Mouse (Mus musculus) midbrain, embryonic 15.5 days (tissue): ENCODE results near the gene D430041D05Rik. TPM values are rescaled to one million over a fixed set of nuclear protein-coding genes. Genes with fewer than 3 reads are reported as not detected.
A peak's percentile ranks its signal among the peaks of the same experiment; 100 is the strongest.

Source experiments
- ATAC-seq: fragments of 200-750 bp; cut with Nextera tagmentation; replicated peaks from 2 replicates; pipeline ENCODE4 v1.8.0; 2017; ENCODE audit warnings: moderate TSS enrichment
- H3K27ac ChIP-seq: fragments of 300-500 bp; sonication (generic); 2 replicates; pipeline ENCODE4 v1.5.1; 2015; ENCODE audit warnings: mild to moderate bottlenecking, inconsistent platforms
- H3K27me3 ChIP-seq: fragments of 300-500 bp; sonication (generic); replicated peaks from 2 replicates; pipeline ENCODE4 v1.6.1; 2015; ENCODE audit warnings: inconsistent platforms
- H3K36me3 ChIP-seq: fragments of 300-500 bp; sonication (generic); replicated peaks from 2 replicates; pipeline ENCODE4 v1.6.1; 2015; ENCODE audit warnings: inconsistent platforms
- H3K4me1 ChIP-seq: fragments of 300-500 bp; sonication (generic); 2 replicates; pipeline ENCODE4 v1.6.1; 2015; ENCODE audit warnings: inconsistent platforms
- H3K4me2 ChIP-seq: fragments of 300-500 bp; sonication (generic); 2 replicates; pipeline ENCODE4 v1.6.1; 2015; ENCODE audit warnings: inconsistent platforms, mild to moderate bottlenecking, moderate library complexity
- H3K4me3 ChIP-seq: fragments of 300-500 bp; sonication (generic); 2 replicates; pipeline ENCODE4 v1.5.1; 2015; ENCODE audit warnings: mild to moderate bottlenecking, inconsistent platforms
- H3K9ac ChIP-seq: fragments of 300-500 bp; sonication (generic); 2 replicates; pipeline ENCODE4 v1.6.1; 2015; ENCODE audit warnings: mild to moderate bottlenecking, inconsistent platforms
- H3K9me3 ChIP-seq: fragments of 300-500 bp; sonication (generic); 2 replicates; pipeline ENCODE4 v1.6.1; 2016; ENCODE audit warnings: inconsistent platforms
- WGBS: fragments of 180-500 bp; shearing (Covaris S2); methylation state at CpG from one replicate; pipeline ENCODE4 v1.1.7; 2015; ENCODE audit warnings: mixed read lengths; 5-methylcytosine and 5-hydroxymethylcytosine counted together
- polyA plus RNA-seq: library from polyadenylated mRNA; unstranded; fragments of >200 nt; fragmentation: Nextera tagmentation; extraction: Ambion mirVana; gene quantifications from 2 replicates; pipeline ENCODE4 v1.2.1, GENCODE M21; 2015

D430041D05Rik gene
- polyA plus RNA-seq, 1 experiment from 2014 or later, result 11.4 TPM

- 61% methylated on average over 4 of the region's 4 CpGs for WGBS
- H3K4me3 ChIP-seq, result no peak overlapping the region
- no peak overlapping the region for H3K27ac ChIP-seq
- no peaks in the 10 kb centered on the region for H3K4me1 ChIP-seq
- no peaks in the 10 kb centered on the region for H3K9me3 ChIP-seq
- ATAC-seq, result no peak
- no peak overlapping the region for H3K4me2 ChIP-seq
- H3K9ac ChIP-seq, result no peak overlapping the region
- no peaks in the 10 kb centered on the region for H3K27me3 ChIP-seq
- H3K36me3 ChIP-seq, result no peaks in the 10 kb centered on the region
Measured at GRCm38 (mm10) chr2:104246851-104247250, 164.0 kb downstream of the D430041D05Rik start.

GRCm38 (mm10) chr2:104242055-104242454 is 168.8 kb downstream of the D430041D05Rik start:
- no peak overlapping the region for H3K9ac ChIP-seq
- no peak overlapping the region for H3K4me3 ChIP-seq
- H3K9me3 ChIP-seq, result no peaks in the 10 kb centered on the region
- H3K36me3 ChIP-seq, result no peaks in the 10 kb centered on the region
- H3K27ac ChIP-seq, result no peak overlapping the region
- H3K4me2 ChIP-seq, result no peak overlapping the region
- WGBS, result 84% methylated on average over 5 of the region's 5 CpGs
- H3K4me1 ChIP-seq, result no peaks in the 10 kb centered on the region
- H3K27me3 ChIP-seq, result no peaks in the 10 kb centered on the region
- ATAC-seq, result no peak

- Histone ChIP-seq H3K9me3 (no peaks in the 10 kb centered on the region), H3K36me3 (no peaks in the 10 kb centered on the region), H3K4me1 (no peaks in the 10 kb centered on the region), H3K27ac (no peak overlapping the region), H3K4me3 (no peak overlapping the region), H3K27me3 (no peaks in the 10 kb centered on the region), H3K4me2 (no peak overlapping the region), H3K9ac (no peak overlapping the region)
- WGBS, result 87% methylated on average over 4 of the region's 4 CpGs
- no peak for ATAC-seq
Measured at GRCm38 (mm10) chr2:104237141-104237540, 173.7 kb downstream of the D430041D05Rik start.

GRCm38 (mm10) chr2:104230444-104230843 is 180.4 kb downstream of the D430041D05Rik start:
- Histone ChIP-seq H3K9ac (no peak overlapping the region), H3K27me3 (no peaks in the 10 kb centered on the region), H3K4me2 (no peak overlapping the region), H3K9me3 (no peaks in the 10 kb centered on the region), H3K36me3 (no peaks in the 10 kb centered on the region), H3K27ac (no peak overlapping the region), H3K4me1 (no peaks in the 10 kb centered on the region), H3K4me3 (no peak overlapping the region)
- no peak for ATAC-seq
- WGBS, result 77% methylated on average over 2 of the region's 2 CpGs

- H3K27me3 ChIP-seq, result no peaks in the 10 kb centered on the region
- no peaks in the 10 kb centered on the region for H3K9me3 ChIP-seq
- no peaks in the 10 kb centered on the region for H3K4me1 ChIP-seq
- no peak for ATAC-seq
- no peak overlapping the region for H3K9ac ChIP-seq
- H3K4me3 ChIP-seq, result no peak overlapping the region
- no peak overlapping the region for H3K27ac ChIP-seq
- no peak overlapping the region for H3K4me2 ChIP-seq
- WGBS, result 86% methylated on average over 4 of the region's 4 CpGs
- no peaks in the 10 kb centered on the region for H3K36me3 ChIP-seq
Measured at GRCm38 (mm10) chr2:104226057-104226456, 184.8 kb downstream of the D430041D05Rik start.

GRCm38 (mm10) chr2:104219733-104220391 is 191.0 kb downstream of the D430041D05Rik start:
- Histone ChIP-seq H3K36me3 (no peaks in the 10 kb centered on the region), H3K9me3 (no peaks in the 10 kb centered on the region), H3K27me3 (no peaks in the 10 kb centered on the region), H3K27ac (no peak overlapping the region), H3K4me3 (no peak overlapping the region), H3K4me2 (no peak overlapping the region), H3K4me1 (peaks cover 15% of the 10 kb centered on the region), H3K9ac (no peak overlapping the region)
- 34% methylated on average over 14 of the region's 14 CpGs for WGBS
- no peak for ATAC-seq

GRCm38 (mm10) chr2:104218588-104219065 is 192.2 kb downstream of the D430041D05Rik start:
- H3K4me1 ChIP-seq, result peaks cover 15% of the 10 kb centered on the region
- no peaks in the 10 kb centered on the region for H3K27me3 ChIP-seq
- WGBS, result 47% methylated on average over 9 of the region's 9 CpGs
- peak; percentile 6; the same call in 1 of the 2 replicates for ATAC-seq
- H3K9me3 ChIP-seq, result no peaks in the 10 kb centered on the region
- no peak overlapping the region for H3K4me3 ChIP-seq
- 0 out of 2 replicates have a peak overlapping the region, but pooled peaks have one; percentile 1 for H3K9ac ChIP-seq
- peak overlapping the region; percentile 55 for H3K27ac ChIP-seq
- no peak overlapping the region for H3K4me2 ChIP-seq
- no peaks in the 10 kb centered on the region for H3K36me3 ChIP-seq

- peaks cover 15% of the 10 kb centered on the region for H3K4me1 ChIP-seq
- H3K27me3 ChIP-seq, result no peaks in the 10 kb centered on the region
- no peak overlapping the region for H3K4me2 ChIP-seq
- H3K36me3 ChIP-seq, result no peaks in the 10 kb centered on the region
- H3K27ac ChIP-seq, result peak overlapping the region; percentile 55
- ATAC-seq, result peak; percentile 32; the same call in 1 of the 2 replicates
- no peaks in the 10 kb centered on the region for H3K9me3 ChIP-seq
- 0 out of 2 replicates have a peak overlapping the region, but pooled peaks have one; percentile 1 for H3K9ac ChIP-seq
- H3K4me3 ChIP-seq, result no peak overlapping the region
- 31% methylated on average over 10 of the region's 10 CpGs for WGBS
Measured at GRCm38 (mm10) chr2:104218114-104218513, 192.7 kb downstream of the D430041D05Rik start.

GRCm38 (mm10) chr2:104209408-104209807 is 201.4 kb downstream of the D430041D05Rik start:
- Histone ChIP-seq H3K9me3 (no peaks in the 10 kb centered on the region), H3K36me3 (0 out of 2 replicates have a peak, but pooled peaks cover 5% of the 10 kb centered on the region), H3K27ac (no peak overlapping the region), H3K4me3 (no peak overlapping the region), H3K27me3 (no peaks in the 10 kb centered on the region), H3K9ac (no peak overlapping the region), H3K4me1 (peaks cover 17% of the 10 kb centered on the region), H3K4me2 (no peak overlapping the region)
- WGBS, result 55% methylated on average over 2 of the region's 2 CpGs
- no peak for ATAC-seq

GRCm38 (mm10) chr2:104208415-104208814 is 202.4 kb downstream of the D430041D05Rik start:
- 47% methylated on average over 5 of the region's 5 CpGs for WGBS
- peak; percentile 67 for ATAC-seq

GRCm38 (mm10) chr2:104207948-104208347 is 202.9 kb downstream of the D430041D05Rik start:
- WGBS, result 21% methylated on average over 10 of the region's 10 CpGs
- peak overlapping the region; percentile 24 for H3K4me2 ChIP-seq
- peak; percentile 95 for ATAC-seq

More at GRCm38 (mm10) chr2:104208415-104208814, 202.4 kb downstream of the D430041D05Rik start:
- peaks cover 17% of the 10 kb centered on the region for H3K4me1 ChIP-seq
- H3K4me2 ChIP-seq, result peak overlapping the region; percentile 24
- H3K27ac ChIP-seq, result peak overlapping the region; percentile 77
- 0 out of 2 replicates have a peak overlapping the region, but pooled peaks have one; percentile 2 for H3K9ac ChIP-seq
- H3K4me3 ChIP-seq, result no peak overlapping the region
- H3K36me3 ChIP-seq, result 0 out of 2 replicates have a peak, but pooled peaks cover 10% of the 10 kb centered on the region
- no peaks in the 10 kb centered on the region for H3K9me3 ChIP-seq
- no peaks in the 10 kb centered on the region for H3K27me3 ChIP-seq

GRCm38 (mm10) chr2:104205623-104206022 is 205.2 kb downstream of the D430041D05Rik start:
- H3K36me3 ChIP-seq, result 0 out of 2 replicates have a peak, but pooled peaks cover 10% of the 10 kb centered on the region
- H3K4me3 ChIP-seq, result no peak overlapping the region
- H3K9me3 ChIP-seq, result no peaks in the 10 kb centered on the region
- no peak for ATAC-seq
- H3K9ac ChIP-seq, result no peak overlapping the region
- no peak overlapping the region for H3K27ac ChIP-seq
- H3K4me2 ChIP-seq, result no peak overlapping the region
- H3K4me1 ChIP-seq, result peaks cover 17% of the 10 kb centered on the region
- H3K27me3 ChIP-seq, result no peaks in the 10 kb centered on the region
- WGBS, result 58% methylated on average over 8 of the region's 8 CpGs

More at GRCm38 (mm10) chr2:104207948-104208347, 202.9 kb downstream of the D430041D05Rik start:
- Histone ChIP-seq H3K4me3 (no peak overlapping the region), H3K36me3 (0 out of 2 replicates have a peak, but pooled peaks cover 10% of the 10 kb centered on the region), H3K27me3 (no peaks in the 10 kb centered on the region), H3K4me1 (peaks cover 17% of the 10 kb centered on the region), H3K9me3 (no peaks in the 10 kb centered on the region), H3K27ac (peak overlapping the region; percentile 77), H3K9ac (0 out of 2 replicates have a peak overlapping the region, but pooled peaks have one; percentile 2)
